Mouse (Mus musculus) right cerebral cortex, postnatal 4 days (tissue): ENCODE data around the gene Stag1.

Experiments used
- DNase-seq: peaks from one replicate; pipeline ENCODE4 v3.0.0-alpha.2; 2022

Stag1 gene

GRCm38 (mm10) chr9:100597546-100597945 lies at the start of gene Stag1:
Gene Stag1, plus strand, starts transcription at chr9:100597798.
- no peak for DNase-seq

GRCm38 (mm10) chr9:100548313-100548712 lies 49.3 kb upstream of the Stag1 start:
- peak; percentile 25 for DNase-seq

- DNase-seq = no peak
Measured at GRCm38 (mm10) chr9:100555686-100556085, 41.9 kb upstream of the Stag1 start.

- no peak for DNase-seq
Measured at GRCm38 (mm10) chr9:100558023-100558573, 39.5 kb upstream of the Stag1 start.

GRCm38 (mm10) chr9:100558991-100559390 lies 38.6 kb upstream of the Stag1 start:
- no peak for DNase-seq

GRCm38 (mm10) chr9:100560251-100560890 lies 37.2 kb upstream of the Stag1 start:
- no peak for DNase-seq

GRCm38 (mm10) chr9:100569798-100570625 lies 27.6 kb upstream of the Stag1 start:
- peak; percentile 13 for DNase-seq

GRCm38 (mm10) chr9:100570626-100571233 lies 26.9 kb upstream of the Stag1 start, which contains the start of gene Slc35g2:
Gene Slc35g2, minus strand, starts transcription at chr9:100571090.
- DNase-seq = peak; percentile 75

- no peak for DNase-seq
Measured at GRCm38 (mm10) chr9:100571511-100571910, 26.1 kb upstream of the Stag1 start.

GRCm38 (mm10) chr9:100573300-100573699 lies 24.3 kb upstream of the Stag1 start:
- no peak for DNase-seq

- DNase-seq = no peak
Measured at GRCm38 (mm10) chr9:100573942-100574341, 23.7 kb upstream of the Stag1 start.

GRCm38 (mm10) chr9:100580196-100580740 lies 17.3 kb upstream of the Stag1 start:
- DNase-seq = no peak

GRCm38 (mm10) chr9:100581543-100582492 lies 15.8 kb upstream of the Stag1 start:
- DNase-seq = no peak

GRCm38 (mm10) chr9:100582883-100583575 lies 14.6 kb upstream of the Stag1 start:
- no peak for DNase-seq

- no peak for DNase-seq
Measured at GRCm38 (mm10) chr9:100584031-100584430, 13.6 kb upstream of the Stag1 start.

- no peak for DNase-seq
Measured at GRCm38 (mm10) chr9:100590462-100590861, 7.1 kb upstream of the Stag1 start.

GRCm38 (mm10) chr9:100596317-100596716 lies 1.3 kb upstream of the Stag1 start:
- DNase-seq = no peak

- no peak for DNase-seq
Measured at GRCm38 (mm10) chr9:100599761-100600328, 2.2 kb downstream of the Stag1 start.

- DNase-seq = no peak
Measured at GRCm38 (mm10) chr9:100602130-100602529, 4.5 kb downstream of the Stag1 start.

GRCm38 (mm10) chr9:100603156-100603555 lies 5.6 kb downstream of the Stag1 start:
- no peak for DNase-seq

GRCm38 (mm10) chr9:100605522-100605921 lies 7.9 kb downstream of the Stag1 start:
- DNase-seq = no peak
